Mouse (Mus musculus) embryo, embryonic 11.5 days (tissue): Measurements from ENCODE around the gene Sdhaf4.
"Not testable (repeated sequence)": the region's sequence is repeated elsewhere in the genome, so short reads cannot be mapped to it uniquely, and the experiment has no call there.

Experiments
- DNase-seq: peaks from one replicate; pipeline ENCODE4 v3.0.0-alpha.2; 2012; ENCODE audit warnings: low read depth, low spot score

Sdhaf4 gene

GRCm38 (mm10) chr1:24005070-24005804 is at the start of gene Sdhaf4:
TSS of gene Sdhaf4 (minus strand) at chr1:24005656.
- peak; percentile 90 for DNase-seq

DNA sequence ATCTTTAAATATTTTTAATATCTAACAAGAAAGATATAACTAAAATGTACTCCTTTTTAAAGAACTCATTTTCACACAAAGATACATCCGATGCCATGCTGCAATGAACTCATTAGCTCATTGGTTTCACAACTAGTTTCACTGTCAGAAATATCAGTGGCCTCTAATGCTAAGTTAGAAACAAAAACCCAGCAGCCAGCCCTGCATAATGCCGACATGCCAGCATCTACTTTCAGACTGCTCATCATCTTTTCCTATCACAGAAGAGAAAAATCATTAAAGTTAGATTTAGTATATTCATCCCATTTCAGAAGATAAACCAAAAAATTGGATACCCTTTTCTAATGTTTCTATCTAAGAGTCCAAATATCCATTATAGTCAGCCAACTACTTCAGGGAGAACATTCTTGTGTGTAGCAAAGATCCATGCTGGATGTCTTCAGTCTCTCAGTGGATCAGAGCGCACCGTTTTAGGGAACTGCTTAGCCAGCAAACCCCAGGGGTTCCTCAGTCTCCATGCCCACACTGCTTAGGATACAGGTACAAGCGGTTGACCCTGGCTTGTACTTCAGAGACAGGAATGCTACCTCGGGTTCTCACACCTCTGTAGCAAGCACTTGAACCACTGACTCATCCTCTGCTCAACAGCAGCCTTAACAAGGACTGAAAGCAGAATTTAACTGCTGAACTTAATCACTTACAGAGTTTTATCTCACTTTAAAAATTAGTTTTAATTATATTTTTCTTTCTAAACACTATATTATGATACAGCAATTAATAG is 41.5 kb upstream of the Sdhaf4 start:
- no peak for DNase-seq

DNA sequence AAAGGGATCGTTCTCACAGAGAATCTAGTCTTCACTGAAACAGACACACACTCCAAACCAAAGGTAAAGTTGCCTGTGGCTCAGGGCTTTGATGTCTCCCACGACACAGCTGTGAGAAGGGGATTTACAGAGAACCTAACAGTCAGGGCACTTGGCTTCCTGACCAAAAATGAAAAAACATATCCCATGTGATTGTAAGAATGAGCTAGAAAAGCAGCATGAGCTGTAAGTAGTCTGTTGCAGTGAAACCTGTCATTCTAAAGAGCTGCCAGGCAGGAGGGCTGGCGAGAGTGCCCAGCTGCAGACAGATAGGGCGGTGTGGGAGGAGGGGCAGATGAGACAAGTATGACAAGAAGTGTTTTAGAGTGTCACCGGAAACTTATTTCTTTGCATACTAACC is 40.2 kb upstream of the Sdhaf4 start:
- no peak for DNase-seq

DNA sequence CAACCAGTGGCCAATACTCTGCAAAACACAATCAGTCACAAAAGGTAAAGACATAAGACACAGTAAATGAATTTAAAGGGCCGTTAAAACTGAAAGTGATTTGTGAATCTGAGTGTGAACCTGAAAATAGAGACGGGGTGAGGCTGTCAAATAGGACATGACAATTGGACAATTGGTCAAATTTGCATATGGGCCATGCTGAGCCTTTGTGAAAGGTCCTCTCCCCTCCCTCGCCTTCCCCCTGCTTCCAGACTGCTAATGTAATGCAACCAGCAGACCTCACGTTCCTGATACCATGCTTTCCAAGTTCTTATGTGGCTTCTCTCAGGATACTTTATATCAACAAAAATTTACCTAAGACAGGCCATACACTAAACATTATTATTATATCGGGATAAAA is 37.6 kb upstream of the Sdhaf4 start:
- no peak for DNase-seq

DNA sequence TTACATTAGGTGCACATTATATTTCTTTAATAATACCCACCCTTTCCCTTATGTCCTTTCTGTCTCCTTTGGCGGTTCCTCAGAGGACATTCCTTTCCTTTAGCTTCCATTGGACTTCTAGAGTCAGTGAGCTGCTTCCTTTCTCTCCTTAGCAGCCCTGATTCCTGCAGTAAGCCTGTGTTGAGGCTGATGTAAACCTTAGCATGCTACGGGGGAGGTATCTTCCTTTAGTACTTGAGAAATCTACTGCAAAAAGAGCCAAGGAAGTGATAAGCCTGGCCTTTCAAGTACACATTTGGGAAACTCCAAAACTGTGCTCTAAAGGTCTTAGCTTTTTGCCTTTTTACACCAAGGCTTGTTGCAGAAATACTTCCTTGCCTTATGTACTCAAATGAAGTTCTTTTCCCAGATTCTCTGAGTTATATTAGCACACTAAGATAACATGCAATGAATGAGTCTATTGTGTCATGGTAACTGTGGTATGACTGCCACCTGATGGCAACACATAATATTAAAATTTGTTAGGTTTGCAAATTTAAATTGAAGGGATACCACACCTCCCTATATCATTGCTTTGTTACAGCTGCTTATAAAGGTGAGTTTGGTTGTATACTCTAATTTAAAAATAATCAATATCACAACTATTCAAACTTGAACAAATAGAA is 28.4 kb upstream of the Sdhaf4 start:
- no peak for DNase-seq

DNA sequence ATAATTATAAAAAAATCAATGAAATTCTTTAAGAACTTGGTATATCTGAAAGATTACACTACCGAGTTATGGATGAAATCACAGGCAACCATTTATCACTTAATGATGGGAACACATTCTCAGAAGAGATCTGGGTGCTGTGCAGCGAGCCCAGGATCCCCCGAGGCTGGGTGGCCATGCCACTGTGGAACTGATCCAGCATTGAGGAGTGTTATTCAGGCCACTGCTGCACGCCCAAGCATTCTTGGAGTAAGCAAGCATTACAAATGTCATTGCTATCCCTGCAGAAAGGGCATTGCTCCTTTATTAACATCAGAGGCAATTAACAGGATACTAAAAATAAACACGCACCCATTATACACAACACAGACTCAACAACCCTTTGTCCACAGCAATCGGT is 5.4 kb upstream of the Sdhaf4 start:
- DNase-seq, result no peak

- no peak for DNase-seq
Measured at GRCm38 (mm10) chr1:24010016-24010415, 4.6 kb upstream of the Sdhaf4 start.

DNA sequence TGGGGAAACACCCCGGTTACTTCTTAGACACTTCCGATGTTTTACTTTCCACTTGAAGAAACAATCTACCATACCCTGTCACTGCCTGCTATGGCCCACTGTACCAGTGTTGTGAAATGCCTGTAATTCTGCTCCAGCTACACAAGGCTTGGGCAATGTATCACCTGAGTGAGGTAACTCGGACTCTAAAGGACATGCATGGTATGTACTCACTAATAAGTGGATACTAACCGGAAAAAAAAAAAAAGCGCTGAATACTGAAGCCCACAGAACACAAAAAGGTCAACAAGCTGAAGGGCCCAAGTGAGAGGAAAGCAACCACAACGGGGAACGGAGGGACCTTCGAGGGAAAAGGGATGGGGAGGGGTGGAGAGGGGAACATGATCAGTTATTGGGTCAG is 2.2 kb upstream of the Sdhaf4 start:
- no peak for DNase-seq

DNA sequence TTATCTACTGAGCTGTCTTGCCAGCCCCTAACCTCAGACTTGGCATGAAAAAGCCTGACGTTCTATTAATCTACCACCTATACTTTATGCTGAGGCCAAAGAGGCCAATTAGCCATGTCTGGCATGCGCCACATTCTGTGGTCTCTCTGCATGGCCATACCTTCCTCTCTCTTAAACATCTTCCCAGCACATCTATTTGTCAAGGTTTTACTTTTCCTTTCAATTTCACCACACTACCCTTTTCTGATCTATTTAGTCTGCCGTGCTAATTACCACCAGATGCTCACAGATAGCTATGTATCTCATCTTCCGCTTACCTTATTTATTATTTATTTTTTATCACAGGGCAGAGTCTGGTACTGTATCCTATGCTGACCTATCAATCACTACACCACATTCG is 6.1 kb downstream of the Sdhaf4 start:
- DNase-seq, result no peak

- no peak for DNase-seq
Measured at GRCm38 (mm10) chr1:23998866-23999265, 6.6 kb downstream of the Sdhaf4 start.

DNA sequence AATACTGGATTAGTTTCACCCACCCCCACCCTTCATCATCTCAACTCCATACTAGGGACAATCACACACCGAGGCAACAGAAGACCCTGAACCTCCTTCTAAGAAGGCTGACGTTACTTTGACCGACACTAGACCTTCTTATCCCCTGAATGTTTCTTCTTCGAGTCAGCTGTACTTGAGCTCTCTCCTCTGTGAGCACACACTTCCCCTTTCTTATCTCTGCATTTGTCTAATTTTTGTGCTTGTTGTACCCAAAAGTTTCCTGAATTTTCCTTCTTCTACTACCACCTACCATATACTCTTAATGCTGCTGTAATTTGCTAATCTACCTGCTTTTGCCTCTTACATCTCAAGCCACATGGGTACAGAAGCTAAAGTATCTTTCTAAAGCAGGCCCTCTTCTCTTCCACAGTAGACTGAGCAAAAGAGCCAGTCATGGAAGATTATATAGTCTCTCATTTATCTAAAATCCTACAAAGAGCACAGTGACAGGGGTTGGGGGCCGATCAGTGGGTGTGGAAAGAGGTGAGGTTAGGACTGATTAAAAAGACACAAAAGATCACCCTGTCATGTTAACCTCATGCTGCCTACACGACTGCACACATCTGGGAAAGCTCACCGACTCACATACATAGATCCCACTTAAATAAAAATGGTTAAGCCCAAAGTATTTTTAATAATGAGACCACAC is 7.2 kb downstream of the Sdhaf4 start:
- no peak for DNase-seq

DNA sequence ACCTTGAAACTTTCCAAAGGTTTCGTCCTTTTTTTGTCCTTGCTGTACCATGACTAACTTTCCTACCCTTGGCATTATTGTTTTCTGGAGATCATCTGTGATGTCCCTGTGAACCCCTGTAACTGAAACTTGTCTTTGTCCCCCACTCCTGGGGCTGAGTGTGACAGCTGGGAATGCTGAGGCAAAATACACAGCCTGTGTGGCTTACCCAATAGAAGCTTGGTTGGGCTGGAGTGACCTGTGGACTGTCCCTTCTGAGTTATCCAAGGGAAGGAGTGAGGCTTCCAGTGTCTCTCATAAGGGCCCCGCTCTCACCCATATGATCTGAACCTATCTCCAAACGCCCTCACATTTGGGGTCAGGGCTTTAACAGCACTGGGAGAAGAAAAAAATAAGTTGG is 8.0 kb downstream of the Sdhaf4 start:
- DNase-seq, result no peak

DNA sequence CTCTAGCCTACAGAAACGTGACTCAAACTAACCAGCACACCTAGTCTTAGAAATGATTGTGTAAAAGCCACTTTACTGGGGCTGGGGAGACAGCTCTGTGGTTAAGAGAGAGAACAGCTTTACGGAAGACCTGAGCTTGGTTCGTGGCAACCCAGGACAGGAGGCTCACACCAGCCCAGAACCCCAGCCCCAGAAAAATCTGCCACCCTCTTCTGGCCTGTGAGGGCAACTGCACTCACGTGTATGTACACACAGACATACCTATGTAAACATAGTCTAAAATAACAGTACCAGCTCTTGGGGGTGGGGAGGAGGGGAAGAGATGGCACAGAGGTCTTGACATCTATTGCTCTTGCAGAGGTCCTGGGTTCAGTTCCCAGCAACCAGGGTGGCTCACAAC is 10.0 kb downstream of the Sdhaf4 start:
- DNase-seq, result no peak

GRCm38 (mm10) chr1:23983118-23983517 is 22.3 kb downstream of the Sdhaf4 start:
- no peak for DNase-seq

DNA sequence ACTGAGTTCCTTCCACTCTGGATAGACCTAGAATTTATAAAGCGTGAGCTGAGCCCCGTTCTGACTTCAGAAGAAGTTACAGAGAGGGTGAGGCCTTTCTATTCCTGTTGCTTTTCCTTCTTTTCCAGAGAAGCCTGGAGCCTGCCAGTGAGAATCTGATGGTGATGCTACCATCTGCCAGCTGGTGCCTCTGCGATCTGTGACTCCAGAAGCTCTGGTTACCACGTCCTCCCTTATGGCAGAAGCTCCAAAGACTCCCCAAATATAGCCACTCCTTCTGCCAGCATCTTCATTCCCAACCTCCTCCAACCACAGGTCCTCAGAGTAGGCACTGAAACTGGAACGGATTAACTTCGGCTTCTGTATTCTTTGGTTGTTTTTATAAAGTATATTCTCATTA is 27.2 kb downstream of the Sdhaf4 start:
- no peak for DNase-seq

DNA sequence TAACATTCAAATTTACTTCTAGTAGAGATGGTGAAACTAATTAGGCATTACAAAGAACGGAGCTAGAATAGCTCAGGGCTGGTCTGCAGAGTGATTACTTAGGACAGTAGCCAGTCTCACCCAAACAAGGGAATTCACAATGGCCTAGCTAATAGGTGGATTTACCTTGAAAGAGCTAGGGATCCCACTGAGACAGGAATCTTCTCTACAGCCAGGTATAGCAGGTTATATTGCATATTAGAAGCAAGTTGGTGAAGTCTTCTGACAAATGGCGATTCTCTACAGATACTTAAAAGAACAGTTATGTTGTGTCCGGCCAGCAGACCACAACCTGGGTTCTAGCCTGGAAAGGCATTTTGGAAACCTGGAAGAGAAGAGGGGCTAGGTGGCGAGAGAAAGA is 34.3 kb downstream of the Sdhaf4 start:
- DNase-seq, result not testable (repeated sequence)

DNA sequence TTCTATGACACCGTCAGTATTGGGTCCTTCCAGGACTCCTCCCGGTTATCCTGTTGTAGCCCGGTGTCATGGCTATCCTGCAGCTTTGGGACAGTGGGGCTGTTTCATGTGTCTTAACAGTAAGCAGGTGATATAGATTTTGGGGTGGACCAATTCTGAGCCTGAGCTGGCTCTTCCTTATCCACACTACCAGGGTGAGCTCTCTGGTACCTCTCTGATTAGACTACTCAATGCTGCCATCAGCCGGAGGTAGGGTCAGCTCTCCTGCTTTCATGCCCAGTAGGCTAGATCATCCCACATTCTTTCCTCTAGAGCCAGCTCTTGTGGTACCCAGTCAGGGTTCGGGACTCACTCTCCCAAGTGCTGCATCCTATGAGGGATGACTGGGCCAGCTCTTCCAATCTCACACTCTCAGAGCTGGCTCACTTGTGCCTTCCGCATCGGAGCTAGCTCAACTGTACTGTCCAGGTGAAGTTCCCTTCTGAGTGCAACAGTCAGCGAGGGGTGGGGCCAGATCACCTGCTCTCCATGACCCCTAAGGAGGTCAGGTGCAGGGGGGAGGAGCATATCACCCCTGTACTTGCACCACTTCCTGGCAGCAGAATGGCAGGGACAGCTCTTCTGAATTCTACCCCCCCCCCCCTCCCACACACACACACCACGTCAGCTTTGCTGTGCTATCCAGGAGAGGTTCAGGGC is 37.3 kb downstream of the Sdhaf4 start:
- DNase-seq, result no peak

DNA sequence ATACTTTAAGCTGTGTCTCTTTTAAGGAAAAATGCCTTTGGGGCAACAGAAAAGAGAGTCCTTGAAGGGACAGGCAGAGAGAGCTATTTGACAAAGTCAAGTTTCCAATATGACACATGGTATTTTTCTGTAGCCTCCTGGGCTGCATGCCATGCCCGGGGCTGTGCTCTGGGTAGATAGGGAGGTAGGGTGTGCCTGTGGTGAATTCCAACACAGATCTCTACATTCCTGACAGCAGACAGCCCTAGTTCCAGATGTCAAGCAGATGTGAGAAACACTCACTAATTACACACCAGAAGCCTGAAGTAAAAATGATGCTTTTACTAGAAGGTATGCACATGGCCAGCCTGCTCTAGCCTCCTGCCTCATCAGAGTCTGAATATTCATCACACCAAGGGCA is 39.2 kb downstream of the Sdhaf4 start:
- DNase-seq, result no peak

DNA sequence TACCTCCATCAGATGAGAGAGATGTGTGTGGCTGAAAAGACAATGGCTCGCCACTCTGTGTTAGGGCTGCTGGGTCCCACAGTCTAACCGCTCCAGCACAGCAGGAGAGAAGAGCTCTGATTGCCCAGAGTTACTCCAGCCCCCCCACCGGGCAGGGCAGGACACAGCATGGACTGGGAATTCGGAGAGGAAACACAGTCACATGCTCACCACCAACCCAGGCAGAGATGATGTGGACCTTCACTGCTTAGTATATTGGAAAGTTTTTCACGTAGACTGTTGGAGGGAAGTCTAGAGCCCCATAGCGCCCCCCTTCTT is 46.1 kb downstream of the Sdhaf4 start:
- DNase-seq, result no peak

- no peak for DNase-seq
Measured at GRCm38 (mm10) chr1:23958668-23959414, 46.6 kb downstream of the Sdhaf4 start.

- no peak for DNase-seq
Measured at GRCm38 (mm10) chr1:23958101-23958500, 47.4 kb downstream of the Sdhaf4 start.
